Mouse (Mus musculus) MEL (cell line): ENCODE measurements around the gene Tmem212. TPM values are rescaled to one million over a fixed set of nuclear protein-coding genes. Genes with fewer than 3 reads are reported as not detected.

Experiments
- DNase-seq: peaks from one replicate; pipeline ENCODE4 v3.0.0; 2011; ENCODE audit warnings: low read depth, low spot score
- H3K27ac ChIP-seq: 2 replicates; pipeline ENCODE4 v1.5.1; 2012; ENCODE audit warnings: low read depth, mild to moderate bottlenecking, control low read depth, low read length, moderate library complexity; ENCODE audit not compliant: control insufficient read depth
- H3K27me3 ChIP-seq, 2 experiments: fragments of 150-350 bp in 1 of 2; sonication (generic) in 1 of 2; 2 replicates each; pipeline ENCODE4 v1.6.1; 2012; ENCODE audit warnings: low read length in 2 of 2, mild to moderate bottlenecking in 2 of 2, improper control_type of control experiment in 1 of 2, moderate library complexity in 1 of 2; ENCODE audit not compliant: insufficient read depth in 2 of 2, control insufficient read depth in 1 of 2
- H3K36me3 ChIP-seq, 2 experiments: 2 replicates each; pipeline ENCODE4 v1.6.1; 2012 to 2014; ENCODE audit warnings: low read length in 2 of 2, improper control_type of control experiment in 1 of 2, inconsistent platforms in 1 of 2, mild to moderate bottlenecking in 1 of 2; ENCODE audit not compliant: insufficient read depth in 2 of 2, control insufficient read depth in 1 of 2
- H3K4me1 ChIP-seq, 2 experiments: fragments of 150-350 bp in 1 of 2; sonication (generic) in 1 of 2; 2 replicates each; pipeline ENCODE4 v1.6.1; 2012; ENCODE audit warnings: low read length in 2 of 2, improper control_type of control experiment in 1 of 2, mild to moderate bottlenecking in 1 of 2; ENCODE audit not compliant: insufficient read depth in 2 of 2, control insufficient read depth in 1 of 2
- H3K4me3 ChIP-seq, 2 experiments: fragments of 150-350 bp in 1 of 2; sonication (generic) in 1 of 2; 2 replicates each; pipeline ENCODE4 v1.5.1; 2012; ENCODE audit warnings: low read depth in 2 of 2, low read length in 2 of 2, mild to moderate bottlenecking in 2 of 2, moderate library complexity in 2 of 2, control low read depth in 1 of 2, improper control_type of control experiment in 1 of 2; ENCODE audit not compliant: control insufficient read depth in 1 of 2, insufficient read depth in 1 of 2
- H3K79me2 ChIP-seq: 2 replicates; pipeline ENCODE4 v1.6.1; 2012; ENCODE audit warnings: mild to moderate bottlenecking, low read length, moderate library complexity; ENCODE audit not compliant: control insufficient read depth, poor library complexity, insufficient read depth
- H3K9ac ChIP-seq: 2 replicates; pipeline ENCODE4 v1.6.1; 2012; ENCODE audit warnings: low read depth, mild to moderate bottlenecking, control low read depth, low read length, moderate library complexity; ENCODE audit not compliant: control insufficient read depth, poor library complexity, severe bottlenecking
- H3K9me3 ChIP-seq: fragments of 150-350 bp; sonication (generic); replicated peaks from 2 replicates; pipeline ENCODE4 v1.6.1; 2012; ENCODE audit warnings: mild to moderate bottlenecking, low read length, improper control_type of control experiment, moderate library complexity; ENCODE audit not compliant: insufficient read depth
- BHLHE40 ChIP-seq: IDR thresholded peaks from 2 replicates; pipeline ENCODE4 v1.6.1; 2012; ENCODE audit warnings: low read depth, mild to moderate bottlenecking, inconsistent platforms, low read length, improper control_type of control experiment, borderline replicate concordance
- CHD1 ChIP-seq: IDR thresholded peaks from 2 replicates; pipeline ENCODE4 v1.6.1; 2012; ENCODE audit warnings: low read depth, mild to moderate bottlenecking, inconsistent platforms, low read length, improper control_type of control experiment
- CHD2 ChIP-seq: IDR thresholded peaks from 2 replicates; pipeline ENCODE4 v1.6.1; 2011; ENCODE audit warnings: low read length, improper control_type of control experiment
- CTCF ChIP-seq, 3 experiments: IDR thresholded peaks in 2 of 3; conservative IDR thresholded peaks in 1 of 3; 2 replicates each; pipeline ENCODE4 v1.5.1; 2011 to 2012; ENCODE audit warnings: low read length in 3 of 3, low read depth in 2 of 3, mild to moderate bottlenecking in 2 of 3, improper control_type of control experiment in 1 of 3, inconsistent platforms in 1 of 3, mixed read lengths in 1 of 3, moderate library complexity in 1 of 3; ENCODE audit not compliant: control insufficient read depth in 1 of 3, insufficient read depth in 1 of 3, poor library complexity in 1 of 3, severe bottlenecking in 1 of 3
- E2F4 ChIP-seq: IDR thresholded peaks from 2 replicates; pipeline ENCODE4 v1.6.1; 2011; ENCODE audit warnings: low read depth, low read length, improper control_type of control experiment, borderline replicate concordance
- ELF1 ChIP-seq: IDR thresholded peaks from 2 replicates; pipeline ENCODE4 v1.6.1; 2014; ENCODE audit warnings: low read depth, mild to moderate bottlenecking, inconsistent platforms, low read length, improper control_type of control experiment, moderate library complexity
- EP300 ChIP-seq, 2 experiments: IDR thresholded peaks; 2 replicates each; pipeline ENCODE4 v1.6.1; 2011; ENCODE audit warnings: improper control_type of control experiment in 2 of 2, low read length in 2 of 2, low read depth in 1 of 2, mild to moderate bottlenecking in 1 of 2
- ETS1 ChIP-seq: IDR thresholded peaks from 2 replicates; pipeline ENCODE4 v1.6.1; 2012; ENCODE audit warnings: low read depth, mild to moderate bottlenecking, inconsistent platforms, low read length, improper control_type of control experiment, moderate library complexity
- GATA1 ChIP-seq: IDR thresholded peaks from 2 replicates; pipeline ENCODE4 v1.6.1; 2011; ENCODE audit warnings: low read depth, low read length, improper control_type of control experiment
- HCFC1 ChIP-seq: IDR thresholded peaks from 2 replicates; pipeline ENCODE4 v1.6.1; 2012; ENCODE audit warnings: low read depth, mild to moderate bottlenecking, inconsistent platforms, low read length, improper control_type of control experiment, moderate library complexity
- KAT2A ChIP-seq: conservative IDR thresholded peaks from 2 replicates; pipeline ENCODE4 v1.6.1; 2012; ENCODE audit warnings: low read depth, low read length, improper control_type of control experiment, inconsistent platforms
- MAFK ChIP-seq: IDR thresholded peaks from 2 replicates; pipeline ENCODE4 v1.6.1; 2011; ENCODE audit warnings: low read depth, mild to moderate bottlenecking, low read length, improper control_type of control experiment, borderline replicate concordance
- MXI1 ChIP-seq: IDR thresholded peaks from 2 replicates; pipeline ENCODE4 v1.6.1; 2011; ENCODE audit warnings: mild to moderate bottlenecking, low read depth, low read length, improper control_type of control experiment
- MYC ChIP-seq: IDR thresholded peaks from 2 replicates; pipeline ENCODE4 v1.6.1; 2011; ENCODE audit warnings: low read depth, mild to moderate bottlenecking, low read length, improper control_type of control experiment, moderate library complexity
- POLR2A ChIP-seq, 2 experiments: IDR thresholded peaks; 2 replicates each; pipeline ENCODE4 v1.6.1; 2011 to 2012; ENCODE audit warnings: low read length in 2 of 2, mild to moderate bottlenecking in 2 of 2, control low read depth in 1 of 2, improper control_type of control experiment in 1 of 2, low read depth in 1 of 2, moderate library complexity in 1 of 2; ENCODE audit not compliant: control insufficient read depth in 1 of 2, insufficient read depth in 1 of 2, poor library complexity in 1 of 2
- POLR2AphosphoS2 ChIP-seq: IDR thresholded peaks from 2 replicates; pipeline ENCODE4 v1.6.1; 2011; ENCODE audit warnings: low read length, improper control_type of control experiment
- RAD21 ChIP-seq: IDR thresholded peaks from 2 replicates; pipeline ENCODE4 v1.6.1; 2011; ENCODE audit warnings: mild to moderate bottlenecking, low read depth, low read length, improper control_type of control experiment
- RCOR1 ChIP-seq: IDR thresholded peaks from 2 replicates; pipeline ENCODE4 v1.6.1; 2012; ENCODE audit warnings: low read depth, mild to moderate bottlenecking, inconsistent platforms, low read length, improper control_type of control experiment
- TCF12 ChIP-seq: IDR thresholded peaks from 2 replicates; pipeline ENCODE4 v1.6.1; 2014; ENCODE audit warnings: low read depth, mild to moderate bottlenecking, inconsistent platforms, low read length, improper control_type of control experiment, moderate library complexity
- UBTF ChIP-seq: IDR thresholded peaks from 2 replicates; pipeline ENCODE4 v1.6.1; 2012; ENCODE audit warnings: low read depth, mild to moderate bottlenecking, inconsistent platforms, low read length, improper control_type of control experiment, moderate library complexity, borderline replicate concordance; ENCODE audit not compliant: insufficient read depth
- ZC3H11A ChIP-seq: IDR thresholded peaks from 2 replicates; pipeline ENCODE4 v1.6.1; 2012; ENCODE audit warnings: low read depth, mild to moderate bottlenecking, inconsistent platforms, low read length, improper control_type of control experiment
- ZKSCAN1 ChIP-seq: IDR thresholded peaks from 2 replicates; pipeline ENCODE4 v1.6.1; 2012; ENCODE audit warnings: low read depth, mild to moderate bottlenecking, inconsistent platforms, low read length, improper control_type of control experiment, moderate library complexity
- ZNF384 ChIP-seq: IDR thresholded peaks from 2 replicates; pipeline ENCODE4 v1.6.1; 2012; ENCODE audit warnings: low read depth, mild to moderate bottlenecking, inconsistent platforms, low read length, improper control_type of control experiment
- polyA plus RNA-seq, 2 experiments: library from polyadenylated mRNA; stranded (reverse) in 1 of 2; unstranded in 1 of 2; fragments of >175 nt in 1 of 2; fragments of >200 nt in 1 of 2; gene quantifications; 2 replicates each; pipeline versions ENCODE4 v1.2.1 to v1.2.4; 2012; ENCODE audit warnings: low replicate concordance in 2 of 2, low read depth in 1 of 2; ENCODE audit not compliant: insufficient read length in 2 of 2, insufficient read depth in 1 of 2, missing spikeins in 1 of 2
- total RNA-seq: library from RNA; depleted of rRNA; stranded (reverse); fragments of 300-350 nt; gene quantifications from 2 replicates; pipeline ENCODE4 v1.2.3, GENCODE M21; 2012

Gene Tmem212
- total and polyA plus RNA-seq, 3 experiments, result not detected

DNA sequence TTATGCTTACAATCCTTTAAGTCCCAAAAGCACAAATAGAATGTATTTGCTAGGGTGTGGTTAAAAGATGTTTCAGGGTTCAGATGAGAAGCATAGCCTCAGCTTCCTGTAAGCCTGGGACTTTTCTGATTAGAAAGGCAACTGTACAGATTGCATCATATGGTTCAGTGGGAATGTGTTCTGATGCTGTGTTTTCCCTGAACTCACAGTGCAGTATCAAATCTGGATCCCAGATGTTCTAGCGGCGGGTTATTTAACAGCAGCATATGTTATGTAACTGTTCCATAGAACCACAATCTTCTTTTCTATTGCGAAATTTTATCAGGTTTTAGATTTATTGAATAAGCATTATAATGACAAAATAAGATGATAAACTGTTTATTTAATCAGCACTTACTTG, 45.5 kb upstream of the Tmem212 start:
- Histone ChIP-seq H3K79me2 (no peaks in the 10 kb centered on the region), H3K9ac (no peak overlapping the region), H3K36me3 (no peaks in the 10 kb centered on the region), H3K4me1 (no peaks in the 10 kb centered on the region), H3K27me3 (no peaks in the 10 kb centered on the region)
- no peak for DNase-seq
- TF ChIP-seq RCOR1 (no peak), GATA1 (no peak), CHD1 (no peak), ZKSCAN1 (no peak), KAT2A (no peak), POLR2AphosphoS2 (no peak), CTCF (IDR thresholded peaks at IDR 0.05 in 2 of 3, conservative IDR thresholded peaks at IDR 0.05 in 1 of 3; ENCODE audit: control insufficient read depth in 1 of 3, insufficient read depth in 1 of 3, low read depth in 2 of 3, low read length in 3 of 3, poor library complexity in 1 of 3, severe bottlenecking in 1 of 3) (no peak), MYC (no peak), MAFK (no peak), ZNF384 (no peak), RAD21 (no peak), EP300 (IDR thresholded peaks at IDR 0.05; ENCODE audit: low read depth in 1 of 2, low read length in 2 of 2) (no peak), TCF12 (no peak), ETS1 (no peak), BHLHE40 (no peak), HCFC1 (no peak), MXI1 (no peak)
- TF ChIP-seq, all 39 proteins: peak for 0
- Histone ChIP-seq H3K4me3 (no peak overlapping the region), H3K27ac (no peak overlapping the region), H3K9me3 (no peaks in the 10 kb centered on the region)

DNA sequence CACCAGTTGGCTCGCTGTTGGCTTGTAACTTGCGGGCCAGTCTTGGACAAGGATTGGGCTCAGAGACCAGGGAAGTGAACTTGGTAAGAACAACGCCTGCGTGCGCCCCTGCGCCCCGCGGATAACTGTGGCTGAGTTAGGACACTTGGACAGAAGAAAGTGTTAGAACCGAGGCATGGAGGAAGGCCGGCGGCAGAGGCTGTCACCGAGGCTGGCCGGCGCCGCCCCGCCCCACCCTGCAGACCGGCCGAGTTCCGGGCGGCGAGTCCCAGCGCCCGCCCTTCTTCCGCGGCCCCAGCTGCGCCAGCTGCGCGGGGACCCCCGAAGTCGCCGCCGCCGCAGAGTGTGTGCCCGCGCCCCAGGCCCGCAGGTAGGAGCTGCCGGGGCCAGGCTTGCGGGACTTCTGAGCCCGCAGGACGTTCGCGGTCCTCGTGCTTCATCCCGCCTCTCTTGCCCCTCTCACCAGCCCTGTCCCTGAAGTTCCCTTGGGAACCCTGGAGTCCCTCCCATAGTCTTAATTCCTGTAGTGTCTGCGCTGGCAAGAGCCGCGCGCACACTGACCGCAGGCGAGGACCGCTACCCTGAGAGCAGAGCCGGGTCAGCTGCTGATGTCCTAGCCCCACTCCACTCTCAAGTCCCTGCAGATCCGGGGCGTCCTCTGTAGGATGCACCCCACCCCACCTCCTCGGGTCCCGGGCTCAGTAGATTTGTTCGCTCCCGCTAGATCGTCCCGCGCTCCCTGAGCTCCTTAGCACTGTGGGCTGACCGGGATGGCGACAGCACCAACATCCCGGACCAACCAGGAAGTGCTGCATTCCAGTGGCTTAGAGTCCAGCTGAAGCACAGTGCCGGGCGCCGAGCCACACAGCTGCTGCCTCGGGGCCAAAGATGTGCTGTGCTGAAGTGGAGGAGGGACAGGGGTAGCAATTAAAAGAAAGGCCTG, 42.5 kb upstream of the Tmem212 start, which contains the start of gene Pld1:
Pld1 (plus strand) TSS at position 315 of the 943 bp plus-strand sequence.
- H3K9me3 ChIP-seq, result no peaks in the 10 kb centered on the region
- H3K79me2 ChIP-seq, result no peaks in the 10 kb centered on the region
- no peak within 1 kb of the TSS for H3K4me3 ChIP-seq
- no peak within 1 kb of the TSS for H3K9ac ChIP-seq
- H3K36me3 ChIP-seq, result no peaks in the 10 kb centered on the region
- H3K27ac ChIP-seq, result no peak within 1 kb of the TSS
- DNase-seq, result no peak
- H3K27me3 ChIP-seq, result no peaks in the 10 kb centered on the region
- TF ChIP-seq ZC3H11A (no peak), ELF1 (no peak), POLR2A (IDR thresholded peaks at IDR 0.05; ENCODE audit: control insufficient read depth in 1 of 2, insufficient read depth in 1 of 2, low read depth in 1 of 2, low read length in 2 of 2, poor library complexity in 1 of 2) (no peak), E2F4 (no peak), KAT2A (no peak), CHD1 (no peak), MYC (no peak), CHD2 (no peak), UBTF (no peak)
- no peaks in the 10 kb centered on the region for H3K4me1 ChIP-seq
